Mouse (Mus musculus) B cell, adult 2 months (primary cell): ENCODE results near the gene Igfbp5.

Source experiments
- DNase-seq, 2 experiments: peaks; one replicate each; pipeline ENCODE4 v3.0.0; 2022

Igfbp5 gene

GRCm38 (mm10) chr1:72874287-72875211 lies at the start of gene Igfbp5:
Gene Igfbp5 (minus strand): TSS chr1:72874884.
- DNase-seq = no peak

GRCm38 (mm10) chr1:72914815-72915214 lies 40.1 kb upstream of the Igfbp5 start:
- no peak for DNase-seq

GRCm38 (mm10) chr1:72913073-72913472 lies 38.4 kb upstream of the Igfbp5 start:
- DNase-seq = no peak

- no peak for DNase-seq
These were observed 21.1 kb upstream of the Igfbp5 start for GRCm38 (mm10) chr1:72895821-72896220.

- DNase-seq = no peak
These were observed 13.2 kb upstream of the Igfbp5 start for GRCm38 (mm10) chr1:72887910-72888309.

- DNase-seq = no peak
These were observed 11.1 kb upstream of the Igfbp5 start for GRCm38 (mm10) chr1:72885819-72886169.

- DNase-seq = no peak
These were observed 10.6 kb upstream of the Igfbp5 start for GRCm38 (mm10) chr1:72885111-72885818.

DNA sequence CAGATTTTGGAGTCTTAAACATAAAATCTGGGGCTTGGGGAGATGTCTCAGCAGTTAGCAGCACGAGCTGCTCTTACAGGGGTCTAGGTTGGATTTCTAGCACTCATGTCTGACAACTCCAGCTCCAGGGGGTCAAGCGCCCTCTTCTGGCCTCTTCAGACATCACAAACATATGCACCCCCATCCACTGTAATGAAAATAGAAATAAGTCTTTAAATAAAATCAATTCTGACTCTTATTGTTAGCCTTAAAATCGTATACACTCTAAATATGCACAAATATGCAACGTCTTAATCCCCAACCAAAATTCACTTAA lies 4.6 kb upstream of the Igfbp5 start:
- no peak for DNase-seq

DNA sequence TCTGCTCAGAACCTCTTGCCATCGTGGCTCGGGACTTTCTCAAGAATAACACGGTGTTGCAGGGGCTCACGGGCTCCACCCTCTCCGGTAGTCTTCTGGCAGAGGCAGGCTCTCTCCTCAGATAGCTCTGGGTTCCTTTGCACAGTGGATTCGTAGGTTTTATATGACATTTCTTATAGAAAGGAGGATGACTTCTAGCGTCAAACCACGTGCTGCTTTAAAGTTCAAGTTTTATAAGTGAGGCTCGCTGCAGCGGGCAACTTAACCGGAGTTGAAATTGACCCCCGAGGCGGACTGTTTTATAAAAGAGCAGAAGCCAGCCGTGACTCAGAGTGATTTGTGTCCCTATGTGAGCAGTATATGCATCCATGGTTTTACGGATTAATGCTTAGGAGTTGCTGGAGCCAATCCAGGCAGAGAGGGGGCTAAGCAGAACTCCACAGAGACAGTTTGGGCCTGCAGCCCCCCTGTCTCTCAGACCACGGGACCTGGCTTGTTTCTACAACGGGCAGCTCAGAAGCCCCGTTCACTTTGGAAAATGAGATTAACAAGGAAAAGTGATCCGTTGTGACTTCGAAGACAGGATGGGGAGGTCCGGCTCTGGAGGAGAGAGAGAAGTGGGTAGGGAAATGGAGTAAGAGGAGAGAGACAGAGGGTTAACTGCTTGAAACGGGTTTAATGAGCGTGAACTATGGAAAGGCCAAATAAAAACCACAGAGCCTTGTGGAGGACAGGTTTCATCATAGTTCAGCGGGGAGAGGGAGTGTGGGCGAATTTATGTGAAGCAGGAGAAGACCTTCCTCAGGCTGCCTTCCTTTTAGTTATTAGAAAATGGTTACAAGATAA lies 4.0 kb upstream of the Igfbp5 start:
- no peak for DNase-seq

DNA sequence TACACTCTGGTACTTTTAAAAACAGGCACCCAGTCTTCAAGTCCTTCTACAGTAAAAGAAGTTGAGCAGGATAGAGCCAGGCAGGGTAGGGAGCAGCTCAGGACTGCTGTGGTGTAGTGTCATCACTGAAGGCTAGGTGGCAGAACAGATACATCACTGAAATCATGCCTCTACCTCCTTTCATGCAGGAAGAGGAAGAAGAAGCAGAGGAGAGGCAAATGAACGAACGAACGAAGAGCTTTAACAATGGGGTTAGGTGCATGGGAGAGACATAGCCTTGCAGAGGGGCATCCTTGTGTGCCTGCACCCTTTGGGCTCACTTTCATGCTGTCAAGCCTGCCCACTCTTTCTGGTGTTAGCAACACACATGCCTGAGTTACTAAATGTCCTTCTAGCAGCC lies 3.2 kb upstream of the Igfbp5 start:
- DNase-seq = no peak

- no peak for DNase-seq
These were observed 1.4 kb upstream of the Igfbp5 start for GRCm38 (mm10) chr1:72876111-72876510.

DNA sequence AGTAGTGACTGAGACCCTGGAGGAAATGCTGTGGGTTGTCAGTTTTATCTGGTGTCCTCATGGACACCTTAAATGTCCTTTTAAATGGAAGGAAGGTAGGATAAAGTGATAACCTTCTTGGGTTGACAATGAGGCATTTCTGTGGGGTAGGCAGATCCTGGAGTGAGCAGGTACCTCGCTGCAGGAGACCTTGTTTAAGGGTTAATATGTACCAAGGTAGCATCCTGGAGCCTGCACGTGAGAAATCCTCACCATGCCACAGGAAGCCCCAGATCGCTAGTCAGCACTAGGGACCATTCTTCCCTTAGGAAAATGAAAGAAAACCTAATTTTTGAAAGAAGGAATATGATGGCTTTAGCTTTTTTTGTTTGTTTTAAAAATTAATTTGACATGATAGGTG lies 1.0 kb upstream of the Igfbp5 start:
- DNase-seq = no peak

GRCm38 (mm10) chr1:72873511-72874286 lies 985 bp downstream of the Igfbp5 start:
- DNase-seq = peak in 1 of 2 experiments; percentile 25

GRCm38 (mm10) chr1:72873078-72873477 lies 1.6 kb downstream of the Igfbp5 start:
- DNase-seq = no peak

DNA sequence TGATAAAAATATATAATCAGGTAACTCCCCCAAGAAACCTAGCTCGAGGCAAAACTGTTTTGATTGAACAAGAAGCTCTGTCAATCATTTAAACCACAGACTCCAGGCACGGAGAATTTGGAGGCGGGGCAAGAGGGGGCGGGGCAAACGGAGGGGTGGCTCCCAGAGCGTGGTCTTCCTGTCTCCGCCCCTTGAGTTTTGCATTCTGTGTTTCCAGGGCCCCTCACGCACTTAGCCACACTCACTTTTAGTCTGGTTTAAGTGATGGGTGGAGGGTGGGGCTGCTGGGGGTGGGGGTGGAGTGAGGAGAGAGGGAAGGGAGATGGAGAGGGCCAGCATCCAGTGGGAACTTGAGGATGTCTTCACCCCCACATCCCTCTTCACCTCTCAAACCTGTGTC lies 2.2 kb downstream of the Igfbp5 start:
- peak; percentile 52 to 60 for DNase-seq

DNA sequence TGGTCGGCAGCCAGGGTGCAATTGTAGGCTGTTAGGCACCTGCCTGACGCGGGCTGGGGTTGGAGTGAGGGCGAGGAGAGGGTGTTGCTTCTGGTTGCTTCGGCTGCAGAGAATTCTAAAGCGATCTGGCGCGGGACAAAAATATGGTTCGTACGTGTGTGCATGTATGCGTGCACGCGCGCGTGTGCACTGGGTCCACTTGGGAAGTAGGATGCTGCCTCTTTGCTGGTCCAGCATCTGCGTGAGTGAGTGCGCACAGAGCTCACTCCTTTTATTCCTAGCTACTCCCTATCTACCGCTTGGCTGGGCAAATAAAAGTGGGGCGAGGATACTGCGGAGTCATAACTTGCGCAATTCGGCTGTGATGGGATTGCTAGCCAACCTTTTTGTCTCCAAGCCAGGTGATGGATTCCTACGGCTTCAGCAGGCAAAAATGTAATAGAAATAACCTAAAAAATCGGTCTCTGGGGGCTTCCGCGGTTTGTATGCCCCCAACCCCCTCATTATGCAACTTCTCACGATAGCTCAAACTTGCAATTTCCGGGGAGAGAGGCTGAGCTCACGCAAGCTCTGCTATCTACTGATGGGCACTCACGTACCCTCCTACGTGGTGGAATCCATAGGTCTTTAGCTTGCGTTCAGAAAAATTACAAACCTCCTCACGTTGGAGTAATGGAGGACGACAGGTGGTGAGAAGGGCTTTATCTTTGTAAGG lies 2.8 kb downstream of the Igfbp5 start:
- DNase-seq = no peak

DNA sequence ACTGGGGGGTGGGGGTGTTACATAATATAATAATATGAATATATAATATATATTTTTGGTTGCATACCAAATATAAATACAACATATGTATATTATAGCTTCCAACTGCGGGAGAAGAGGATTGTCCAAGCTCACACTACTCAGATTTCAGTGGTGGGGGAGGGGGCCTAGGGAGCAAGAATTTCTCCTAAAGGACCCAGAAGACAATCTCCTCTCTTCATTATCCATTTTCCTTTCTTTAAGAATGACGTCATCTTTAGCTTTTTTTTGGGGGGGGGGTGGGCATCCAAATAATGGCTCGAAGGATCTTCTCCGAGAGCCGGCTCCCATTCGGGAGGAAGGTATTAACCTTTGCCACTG lies 3.4 kb downstream of the Igfbp5 start:
- no peak for DNase-seq

DNA sequence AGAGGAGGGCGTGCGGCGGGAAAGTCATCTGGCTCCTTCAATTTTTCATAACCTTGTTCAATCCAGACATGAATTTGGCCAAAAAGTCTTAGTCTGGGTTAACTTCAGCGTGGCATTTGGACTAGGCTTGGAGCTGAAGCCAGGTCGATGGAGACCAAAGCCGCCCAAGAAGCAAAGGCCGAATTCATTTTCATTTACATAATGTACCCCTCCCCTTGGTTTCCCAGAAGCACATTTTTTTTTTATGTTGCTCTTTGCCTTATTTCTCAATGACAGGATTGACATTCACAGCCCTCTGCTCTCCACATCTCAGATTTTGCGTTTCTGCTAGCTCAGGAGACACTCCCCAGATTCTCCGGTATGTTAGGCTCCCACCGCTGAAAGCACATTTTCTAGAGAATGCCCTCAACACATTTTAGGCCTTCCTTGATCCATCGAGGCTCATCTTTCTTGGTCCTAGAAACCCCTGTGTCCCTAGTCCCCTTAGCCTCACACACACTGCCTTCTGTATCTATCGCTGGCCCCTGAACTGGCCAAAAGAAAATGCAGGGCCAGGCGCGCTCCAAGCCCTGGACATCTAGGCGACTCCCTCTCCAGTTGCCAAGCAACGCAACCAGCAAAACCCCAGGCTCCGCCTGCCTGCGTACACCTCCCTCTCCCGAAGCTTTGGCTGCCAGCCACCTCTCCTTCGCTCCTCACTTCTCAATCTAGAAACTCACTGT lies 3.9 kb downstream of the Igfbp5 start:
- DNase-seq = no peak

DNA sequence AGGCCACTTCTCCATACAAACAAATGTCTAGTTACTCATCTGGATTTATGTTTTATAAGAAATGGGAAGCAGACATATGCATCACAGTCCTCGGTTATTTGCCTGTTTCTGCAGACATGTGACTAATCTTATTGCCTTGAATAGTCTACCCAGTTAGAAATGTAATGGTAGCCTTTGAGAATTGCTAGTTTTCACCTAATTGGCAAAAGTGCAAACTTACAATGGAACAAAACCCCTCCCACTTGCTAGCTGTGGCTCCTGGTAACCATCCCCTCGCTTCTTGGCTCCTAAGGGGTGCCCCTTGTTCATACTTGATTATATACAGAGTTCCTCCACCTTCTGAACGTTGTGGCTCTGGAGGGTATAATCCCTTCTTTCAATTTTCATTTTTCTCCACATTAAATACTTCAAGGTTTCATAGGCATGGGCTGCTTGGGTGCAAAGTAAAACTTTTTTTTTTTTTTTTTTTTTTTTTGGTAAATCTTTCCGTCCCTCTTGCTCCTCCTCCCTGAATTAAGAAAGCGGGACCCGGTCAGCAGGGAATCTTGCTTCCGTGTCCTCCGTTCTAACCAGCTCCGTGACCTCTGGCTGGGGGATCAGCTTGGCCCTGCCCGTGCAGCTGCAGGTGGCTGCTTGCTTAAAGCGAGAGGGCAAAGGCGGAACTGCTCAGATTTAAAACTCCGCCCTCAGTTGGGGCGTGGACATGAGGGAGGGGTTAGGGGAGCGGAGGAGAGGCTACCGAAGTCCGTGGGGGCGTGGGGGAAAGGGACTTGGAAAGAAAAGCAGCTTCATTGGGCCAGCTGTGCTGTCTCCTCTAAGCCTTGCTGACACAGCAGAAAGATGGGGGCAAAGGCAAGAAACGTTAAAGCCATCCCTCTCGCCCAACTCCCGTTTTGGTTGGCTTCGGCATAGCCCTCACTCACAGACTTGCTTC lies 4.7 kb downstream of the Igfbp5 start:
- DNase-seq = peak; percentile 65 to 66

- DNase-seq = no peak
These were observed 5.4 kb downstream of the Igfbp5 start for GRCm38 (mm10) chr1:72869275-72869674.
